Mouse (Mus musculus) hindbrain, postnatal 0 days (tissue): ENCODE results near the gene Myod1. TPM values are rescaled to one million over a fixed set of nuclear protein-coding genes. Genes with fewer than 3 reads are reported as not detected.
A peak's percentile ranks its signal among the peaks of the same experiment; 100 is the strongest.

Source experiments
- ATAC-seq: fragments of 200-750 bp; cut with Nextera tagmentation; 2 replicates; pipeline ENCODE4 v1.8.0; 2017; ENCODE audit warnings: mild to moderate bottlenecking, moderate TSS enrichment, moderate library complexity
- DNase-seq: peaks from one replicate; pipeline ENCODE4 v3.0.0-alpha.2; 2015; ENCODE audit warnings: low spot score
- H3K27ac ChIP-seq: fragments of 300-500 bp; sonication (generic); 2 replicates; pipeline ENCODE4 v1.5.1; 2014; ENCODE audit warnings: mild to moderate bottlenecking
- H3K27me3 ChIP-seq: fragments of 300-500 bp; sonication (generic); 2 replicates; pipeline ENCODE4 v1.6.1; 2014; ENCODE audit warnings: low read length, mixed read lengths; ENCODE audit not compliant: insufficient read depth
- H3K36me3 ChIP-seq: fragments of 300-500 bp; sonication (generic); 2 replicates; pipeline ENCODE4 v1.6.1; 2014; ENCODE audit warnings: low read length, mixed read lengths; ENCODE audit not compliant: insufficient read depth
- H3K4me1 ChIP-seq: fragments of 300-500 bp; sonication (generic); 2 replicates; pipeline ENCODE4 v1.6.1; 2014; ENCODE audit warnings: antibody characterized with exemption, low read length, mixed read lengths; ENCODE audit not compliant: insufficient read depth
- H3K4me2 ChIP-seq: fragments of 300-500 bp; sonication (generic); 2 replicates; pipeline ENCODE4 v1.6.1; 2014; ENCODE audit warnings: low read depth, mild to moderate bottlenecking, low read length, moderate library complexity, mixed read lengths
- H3K4me3 ChIP-seq: fragments of 300-500 bp; sonication (generic); 2 replicates; pipeline ENCODE4 v1.5.1; 2014; ENCODE audit warnings: low read length
- H3K9ac ChIP-seq: fragments of 300-500 bp; sonication (generic); replicated peaks from 2 replicates; pipeline ENCODE4 v1.6.1; 2014; ENCODE audit warnings: mild to moderate bottlenecking, low read length, moderate library complexity, mixed read lengths
- H3K9me3 ChIP-seq: fragments of 300-500 bp; sonication (generic); 2 replicates; pipeline ENCODE4 v1.6.1; 2016; ENCODE audit warnings: low read length, mixed read lengths
- CTCF ChIP-seq: IDR thresholded peaks from 2 replicates; pipeline ENCODE4 v1.5.1; 2016; ENCODE audit warnings: antibody characterized with exemption, control low read depth, low read depth
- whole genome bisulfite sequencing: fragments of 180-500 bp; shearing (Covaris S2); extraction: QIAGEN DNeasy Blood & Tissue Kit; methylation state at CpG from one replicate; pipeline ENCODE4 v1.1.7; 2014; 5-methylcytosine and 5-hydroxymethylcytosine counted together
- polyA plus RNA-seq: library from polyadenylated mRNA; unstranded; fragments of >200 nt; fragmentation: Nextera tagmentation; extraction: Ambion mirVana; gene quantifications from 2 replicates; pipeline ENCODE4 v1.2.1, GENCODE M21; 2015
- total RNA-seq: library from RNA; depleted of rRNA; stranded (reverse); fragments of >200 nt; gene quantifications from 2 replicates; pipeline ENCODE4 v1.2.3, GENCODE M21; 2014

Gene Myod1
- total and polyA plus RNA-seq, 2 experiments from 2014 or later = 0.20 to 0.99 TPM

- no peak for DNase-seq
Measured at GRCm38 (mm10) chr7:46365810-46366209, 10.5 kb upstream of the Myod1 start.

DNA sequence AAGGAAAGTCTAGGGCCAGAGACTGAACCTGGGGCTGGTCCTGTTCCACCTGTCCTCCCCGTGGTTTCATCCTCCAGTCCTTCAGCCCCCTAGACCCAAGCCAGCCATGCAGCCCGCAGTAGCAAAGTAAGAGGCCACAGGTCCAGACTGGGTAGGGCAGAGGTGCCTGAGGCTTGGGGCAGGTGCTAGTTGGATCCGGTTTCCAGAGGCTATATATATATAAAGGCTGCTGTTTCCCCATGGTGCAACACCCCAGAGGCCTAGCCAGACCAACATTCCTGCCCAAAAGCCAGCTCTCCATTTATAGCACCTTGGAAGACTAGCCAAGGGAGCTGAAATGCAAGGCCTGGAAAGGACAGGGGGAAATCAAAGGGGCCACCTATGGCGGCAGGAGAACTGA, 5.2 kb upstream of the Myod1 start:
- Histone ChIP-seq H3K9ac (no peak overlapping the region), H3K4me3 (no peak overlapping the region), H3K27me3 (peaks cover 16% of the 10 kb centered on the region), H3K36me3 (no peaks in the 10 kb centered on the region), H3K4me2 (no peak overlapping the region), H3K27ac (no peak overlapping the region), H3K9me3 (no peaks in the 10 kb centered on the region), H3K4me1 (no peaks in the 10 kb centered on the region)
- ATAC-seq = no peak
- 73% methylated on average over 4 of the region's 4 CpGs for WGBS
- TF ChIP-seq CTCF = no peak
- no peak for DNase-seq

More at GRCm38 (mm10) chr7:46365810-46366209, 10.5 kb upstream of the Myod1 start:
- no peak overlapping the region for H3K9ac ChIP-seq
- TF ChIP-seq CTCF = no peak
- no peaks in the 10 kb centered on the region for H3K27me3 ChIP-seq
- no peaks in the 10 kb centered on the region for H3K36me3 ChIP-seq
- no peaks in the 10 kb centered on the region for H3K9me3 ChIP-seq
- H3K4me3 ChIP-seq = no peak overlapping the region
- no peak overlapping the region for H3K27ac ChIP-seq
- no peak overlapping the region for H3K4me2 ChIP-seq
- H3K4me1 ChIP-seq = no peaks in the 10 kb centered on the region
- ATAC-seq = no peak
- WGBS = 74% methylated on average over 1 of the region's 1 CpGs

DNA sequence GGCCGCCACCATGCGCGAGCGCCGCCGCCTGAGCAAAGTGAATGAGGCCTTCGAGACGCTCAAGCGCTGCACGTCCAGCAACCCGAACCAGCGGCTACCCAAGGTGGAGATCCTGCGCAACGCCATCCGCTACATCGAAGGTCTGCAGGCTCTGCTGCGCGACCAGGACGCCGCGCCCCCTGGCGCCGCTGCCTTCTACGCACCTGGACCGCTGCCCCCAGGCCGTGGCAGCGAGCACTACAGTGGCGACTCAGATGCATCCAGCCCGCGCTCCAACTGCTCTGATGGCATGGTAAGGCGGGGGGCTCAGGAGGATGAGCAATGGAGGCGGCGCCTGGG, 703 bp downstream of the Myod1 start:
- no peak overlapping the region for H3K9ac ChIP-seq
- ATAC-seq = peak; percentile 33; the same call in 1 of the 2 replicates
- peak overlapping the region; percentile 14 for H3K4me3 ChIP-seq
- no peak overlapping the region for H3K27ac ChIP-seq
- peaks cover 6% of the 10 kb centered on the region; the same call in 1 of the 2 replicates for H3K4me1 ChIP-seq
- H3K9me3 ChIP-seq = no peaks in the 10 kb centered on the region
- H3K27me3 ChIP-seq = peaks cover 41% of the 10 kb centered on the region
- TF ChIP-seq CTCF = peak; percentile 75
- H3K36me3 ChIP-seq = no peaks in the 10 kb centered on the region
- DNase-seq = peak; percentile 69
- peak overlapping the region; percentile 42 for H3K4me2 ChIP-seq
- WGBS = under 1% methylated on average over 33 of the region's 33 CpGs

DNA sequence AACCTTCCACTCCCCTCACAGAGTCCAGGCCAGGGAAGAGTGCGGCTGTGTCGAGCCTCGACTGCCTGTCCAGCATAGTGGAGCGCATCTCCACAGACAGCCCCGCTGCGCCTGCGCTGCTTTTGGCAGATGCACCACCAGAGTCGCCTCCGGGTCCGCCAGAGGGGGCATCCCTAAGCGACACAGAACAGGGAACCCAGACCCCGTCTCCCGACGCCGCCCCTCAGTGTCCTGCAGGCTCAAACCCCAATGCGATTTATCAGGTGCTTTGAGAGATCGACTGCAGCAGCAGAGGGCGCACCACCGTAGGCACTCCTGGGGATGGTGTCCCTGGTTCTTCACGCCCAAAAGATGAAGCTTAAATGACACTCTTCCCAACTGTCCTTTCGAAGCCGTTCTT, 1.8 kb downstream of the Myod1 start:
- Histone ChIP-seq H3K4me2 (peak overlapping the region; percentile 42), H3K9ac (no peak overlapping the region), H3K4me3 (no peak overlapping the region), H3K9me3 (no peaks in the 10 kb centered on the region), H3K4me1 (peaks cover 6% of the 10 kb centered on the region; the same call in 1 of the 2 replicates), H3K27me3 (peaks cover 41% of the 10 kb centered on the region), H3K27ac (no peak overlapping the region), H3K36me3 (no peaks in the 10 kb centered on the region)
- no peak for ATAC-seq
- TF ChIP-seq CTCF = peak; percentile 62
- WGBS = 2% methylated on average over 22 of the region's 22 CpGs
- DNase-seq = peak; percentile 19

GRCm38 (mm10) chr7:46378983-46379382, 2.7 kb downstream of the Myod1 start:
- Histone ChIP-seq H3K27me3 (peaks cover 41% of the 10 kb centered on the region), H3K9me3 (no peaks in the 10 kb centered on the region), H3K4me3 (no peak overlapping the region), H3K4me1 (peaks cover 6% of the 10 kb centered on the region; the same call in 1 of the 2 replicates), H3K4me2 (no peak overlapping the region), H3K27ac (no peak overlapping the region), H3K9ac (no peak overlapping the region), H3K36me3 (no peaks in the 10 kb centered on the region)
- WGBS = 12% methylated on average over 16 of the region's 16 CpGs
- peak; percentile 80 for TF ChIP-seq CTCF
- DNase-seq = peak; percentile 85
- ATAC-seq = peak; percentile 71

DNA sequence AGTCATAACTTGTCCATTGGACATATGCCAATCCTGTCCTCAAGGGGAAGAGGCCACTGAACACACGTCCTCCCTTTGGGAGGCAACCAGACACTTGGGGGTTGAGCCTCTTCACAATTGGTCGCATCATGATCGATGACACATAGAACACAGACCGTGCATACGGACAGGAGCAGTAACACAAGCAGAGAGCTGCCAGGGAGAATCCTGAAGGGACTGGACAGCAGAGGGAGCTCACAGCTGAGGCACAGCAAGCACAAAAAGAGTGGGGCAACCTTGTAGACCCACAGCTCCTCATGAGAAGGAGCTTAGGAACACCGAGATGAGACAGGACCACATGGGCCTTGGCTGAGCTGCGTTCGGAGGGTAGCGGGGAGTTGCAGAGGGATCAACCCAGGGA, 4.4 kb downstream of the Myod1 start:
- no peaks in the 10 kb centered on the region for H3K36me3 ChIP-seq
- ATAC-seq (no peak), DNase-seq (peak; percentile 32)
- WGBS = 60% methylated on average over 9 of the region's 9 CpGs
- peaks cover 6% of the 10 kb centered on the region; the same call in 1 of the 2 replicates for H3K4me1 ChIP-seq
- H3K27ac ChIP-seq = no peak overlapping the region
- no peak overlapping the region for H3K4me3 ChIP-seq
- no peak overlapping the region for H3K4me2 ChIP-seq
- peak; percentile 56 for TF ChIP-seq CTCF
- no peak overlapping the region for H3K9ac ChIP-seq
- peaks cover 30% of the 10 kb centered on the region for H3K27me3 ChIP-seq
- H3K9me3 ChIP-seq = no peaks in the 10 kb centered on the region

DNA sequence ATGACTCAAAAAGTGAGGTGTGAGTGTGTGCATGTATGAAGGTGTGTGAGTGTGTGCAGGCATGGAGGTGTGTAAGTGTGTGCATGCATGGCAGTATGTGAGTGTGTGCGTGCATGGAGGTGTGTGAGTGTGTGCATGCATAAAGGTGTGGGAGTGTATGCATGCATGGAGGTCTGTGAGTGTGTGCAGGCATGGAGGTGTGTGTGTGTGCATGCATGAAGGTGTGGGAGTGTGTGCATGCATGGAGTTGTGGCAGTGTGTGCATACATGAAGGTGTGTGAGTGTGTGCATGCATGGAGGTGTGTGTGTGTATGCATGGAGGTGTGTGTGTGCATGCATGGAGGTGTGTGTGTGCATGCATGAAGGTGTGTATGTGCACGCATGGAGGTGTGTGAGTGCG, 11.2 kb downstream of the Myod1 start:
- no peak overlapping the region for H3K27ac ChIP-seq
- H3K36me3 ChIP-seq = no peaks in the 10 kb centered on the region
- no peaks in the 10 kb centered on the region for H3K9me3 ChIP-seq
- H3K27me3 ChIP-seq = no peaks in the 10 kb centered on the region
- no peaks in the 10 kb centered on the region for H3K4me1 ChIP-seq
- TF ChIP-seq CTCF = no peak
- H3K4me2 ChIP-seq = no peak overlapping the region
- WGBS = 86% methylated on average over 3 of the region's 3 CpGs
- no peak for ATAC-seq
- no peak overlapping the region for H3K4me3 ChIP-seq
- H3K9ac ChIP-seq = no peak overlapping the region
- no peak for DNase-seq
